Mouse (Mus musculus) CH12.LX (cell line): ENCODE data around the gene Gm21981. TPM values are rescaled to one million over a fixed set of nuclear protein-coding genes. Genes with fewer than 3 reads are reported as not detected.

ENCODE experiments used
- DNase-seq: peaks from one replicate; pipeline ENCODE4 v3.0.0-alpha.2; 2013; ENCODE audit errors: extremely low read depth
- H3K27ac ChIP-seq: 2 replicates; pipeline ENCODE4 v1.5.1; 2012; ENCODE audit warnings: low read depth, mild to moderate bottlenecking, control low read depth, moderate library complexity; ENCODE audit not compliant: insufficient read depth
- H3K27me3 ChIP-seq: replicated peaks from 2 replicates; pipeline ENCODE3; 2012; ENCODE audit warnings: inconsistent platforms
- H3K36me3 ChIP-seq, 2 experiments: replicated peaks in 1 of 2; 2 replicates each; pipeline versions ENCODE3 to v1.6.1; 2012; ENCODE audit warnings: inconsistent platforms in 1 of 2, low read length in 1 of 2, mild to moderate bottlenecking in 1 of 2, mixed read lengths in 1 of 2, moderate library complexity in 1 of 2; ENCODE audit not compliant: control insufficient read depth in 1 of 2, insufficient read depth in 1 of 2
- H3K4me1 ChIP-seq, 2 experiments: 2 replicates each; pipeline ENCODE4 v1.6.1; 2012; ENCODE audit warnings: inconsistent platforms in 1 of 2, moderate library complexity in 1 of 2; ENCODE audit not compliant: insufficient read depth in 2 of 2, control insufficient read depth in 1 of 2
- H3K4me2 ChIP-seq: 2 replicates; pipeline ENCODE4 v1.6.1; 2012; ENCODE audit warnings: low read depth, mild to moderate bottlenecking, control low read depth; ENCODE audit not compliant: poor library complexity, insufficient read depth, severe bottlenecking
- H3K4me3 ChIP-seq, 3 experiments: fragments of 150-350 bp in 1 of 3; sonication (generic) in 1 of 3; replicated peaks in 1 of 3; 2 replicates each; pipeline versions ENCODE3 to v1.5.1; 2011 to 2012; ENCODE audit warnings: low read depth in 2 of 3, low read length in 2 of 3, mild to moderate bottlenecking in 2 of 3, moderate library complexity in 2 of 3, control low read depth in 1 of 3, improper control_type of control experiment in 1 of 3, inconsistent platforms in 1 of 3, mixed read lengths in 1 of 3; ENCODE audit not compliant: poor library complexity in 1 of 3
- H3K79me2 ChIP-seq: replicated peaks from 2 replicates; pipeline ENCODE4 v1.6.1; 2012; ENCODE audit warnings: mild to moderate bottlenecking, moderate library complexity; ENCODE audit not compliant: control insufficient read depth, poor library complexity, insufficient read depth, severe bottlenecking; ENCODE audit errors: extremely low read depth
- H3K9ac ChIP-seq: 2 replicates; pipeline ENCODE4 v1.6.1; 2012; ENCODE audit warnings: low read depth, mild to moderate bottlenecking, control low read depth, moderate library complexity; ENCODE audit not compliant: insufficient read depth
- H3K9me3 ChIP-seq: replicated peaks from 2 replicates; pipeline ENCODE3; 2012; ENCODE audit warnings: low read length, inconsistent platforms, mixed read lengths
- BHLHE40 ChIP-seq: IDR thresholded peaks from 2 replicates; pipeline ENCODE4 v1.6.1; 2011; ENCODE audit warnings: mild to moderate bottlenecking, low read depth, low read length, improper control_type of control experiment
- CHD1 ChIP-seq: IDR thresholded peaks from 2 replicates; pipeline ENCODE4 v1.6.1; 2012; ENCODE audit warnings: low read depth, low read length, improper control_type of control experiment, inconsistent platforms
- CHD2 ChIP-seq: IDR thresholded peaks from 2 replicates; pipeline ENCODE4 v1.6.1; 2011; ENCODE audit warnings: low read length, improper control_type of control experiment
- GABPA ChIP-seq: IDR thresholded peaks from 2 replicates; pipeline ENCODE4 v1.6.1; 2012; ENCODE audit warnings: low read depth, low read length, improper control_type of control experiment, inconsistent platforms; ENCODE audit not compliant: insufficient replicate concordance
- KAT2A ChIP-seq: IDR thresholded peaks from 2 replicates; pipeline ENCODE4 v1.6.1; 2012; ENCODE audit warnings: low read length, improper control_type of control experiment, inconsistent platforms; ENCODE audit not compliant: insufficient replicate concordance
- MAFK ChIP-seq: IDR thresholded peaks from 2 replicates; pipeline ENCODE4 v1.6.1; 2011; ENCODE audit warnings: low read length, improper control_type of control experiment; ENCODE audit not compliant: insufficient replicate concordance
- MAX ChIP-seq: IDR thresholded peaks from 2 replicates; pipeline ENCODE4 v1.6.1; 2011; ENCODE audit warnings: low read length, improper control_type of control experiment
- MEF2A ChIP-seq: IDR thresholded peaks from 2 replicates; pipeline ENCODE4 v1.6.1; 2014; ENCODE audit warnings: low read depth, mild to moderate bottlenecking, inconsistent platforms, low read length, improper control_type of control experiment, borderline replicate concordance
- MXI1 ChIP-seq: IDR thresholded peaks from 2 replicates; pipeline ENCODE4 v1.6.1; 2011; ENCODE audit warnings: mild to moderate bottlenecking, low read depth, low read length, improper control_type of control experiment
- MYC ChIP-seq: IDR thresholded peaks from 2 replicates; pipeline ENCODE4 v1.6.1; 2011; ENCODE audit warnings: low read depth, mild to moderate bottlenecking, improper control_type of control experiment, low read length
- PAX5 ChIP-seq: IDR thresholded peaks from 2 replicates; pipeline ENCODE4 v1.6.1; 2012; ENCODE audit warnings: low read length, inconsistent platforms, mixed read lengths
- POLR2A ChIP-seq: IDR thresholded peaks from 2 replicates; pipeline ENCODE4 v1.6.1; 2011; ENCODE audit warnings: low read depth, mild to moderate bottlenecking, improper control_type of control experiment, low read length
- RAD21 ChIP-seq: IDR thresholded peaks from 2 replicates; pipeline ENCODE4 v1.6.1; 2011; ENCODE audit warnings: low read depth, mild to moderate bottlenecking, low read length, improper control_type of control experiment, moderate library complexity
- SIN3A ChIP-seq: IDR thresholded peaks from 2 replicates; pipeline ENCODE4 v1.6.1; 2012; ENCODE audit warnings: low read length, improper control_type of control experiment, inconsistent platforms
- SMC3 ChIP-seq: IDR thresholded peaks from 2 replicates; pipeline ENCODE4 v1.6.1; 2011; ENCODE audit warnings: low read depth, low read length, improper control_type of control experiment
- TBP ChIP-seq: conservative IDR thresholded peaks from 2 replicates; pipeline ENCODE4 v1.6.1; 2011; ENCODE audit warnings: low read depth, low read length, improper control_type of control experiment
- UBTF ChIP-seq: IDR thresholded peaks from 2 replicates; pipeline ENCODE4 v1.6.1; 2012; ENCODE audit warnings: low read depth, mild to moderate bottlenecking, inconsistent platforms, low read length, improper control_type of control experiment, moderate library complexity
- ZC3H11A ChIP-seq: IDR thresholded peaks from 2 replicates; pipeline ENCODE4 v1.6.1; 2012; ENCODE audit warnings: low read depth, mild to moderate bottlenecking, inconsistent platforms, low read length, improper control_type of control experiment
- ZKSCAN1 ChIP-seq: IDR thresholded peaks from 2 replicates; pipeline ENCODE4 v1.6.1; 2012; ENCODE audit warnings: low read depth, inconsistent platforms, low read length, improper control_type of control experiment, borderline replicate concordance
- ZNF384 ChIP-seq: IDR thresholded peaks from 2 replicates; pipeline ENCODE4 v1.6.1; 2012; ENCODE audit warnings: low read depth, low read length, improper control_type of control experiment, inconsistent platforms
- dilution Hi-C: fragments of 300-500 bp; cut with MboI; formaldehyde crosslinking; loops from 2 replicates; pipeline ENCODE4 v1.14.3; 2020; ENCODE audit warnings: low sequenced_read_pairs; ENCODE audit not compliant: extremely low pct_unique_long_range_greater_than_20kb, extremely low pct_ligation_motif_present
- in situ Hi-C: fragments of 300-500 bp; cut with MboI; formaldehyde crosslinking; loops from 3 replicates; pipeline ENCODE4 v1.14.3; 2019; ENCODE audit warnings: low sequenced_read_pairs, low pct_ligation_motif_present, low pct_unique_long_range_greater_than_20kb, mixed read lengths
- polyA plus RNA-seq: library from polyadenylated mRNA; unstranded; fragments of >175 nt; gene quantifications from 2 replicates; pipeline ENCODE4 v1.2.1, GENCODE M21; 2012; ENCODE audit warnings: low read depth; ENCODE audit not compliant: insufficient read length
- total RNA-seq, 2 experiments: library from RNA; depleted of rRNA; stranded (reverse); fragments of 300-350 nt in 1 of 2; fragments of >200 nt in 1 of 2; gene quantifications; 2 replicates each; pipeline ENCODE4 v1.2.3; 2012 to 2014

Gene Gm21981
- total and polyA plus RNA-seq, 3 experiments = 0.11 to 0.59 TPM; not detected in 1

DNA sequence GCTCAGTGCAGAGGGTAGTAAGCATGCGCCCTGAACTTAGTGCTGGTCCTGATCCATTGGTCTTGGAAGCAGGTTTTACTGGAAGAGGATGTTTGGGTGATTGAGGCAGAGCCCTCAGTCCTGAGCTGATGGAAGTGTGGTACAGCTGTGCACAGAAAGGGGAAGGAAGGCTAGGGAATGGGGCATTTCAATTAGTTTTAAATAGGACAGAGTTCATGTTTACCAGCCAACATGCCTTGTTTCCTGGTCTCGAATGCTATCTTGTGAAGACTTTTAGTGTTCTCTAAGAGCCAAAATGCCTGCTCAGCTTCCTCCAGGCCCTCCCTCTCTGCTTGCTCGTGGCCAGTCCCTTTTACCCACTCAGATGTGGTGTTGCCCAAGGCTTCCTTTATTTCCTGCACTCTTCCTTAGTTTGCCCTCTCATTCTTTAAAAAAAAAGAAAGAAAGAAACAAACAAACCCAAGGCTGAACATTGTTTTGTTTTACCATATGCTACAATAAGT is 35.5 kb downstream of the Gm21981 start:
- Histone ChIP-seq H3K27me3 (no peaks in the 10 kb centered on the region), H3K27ac (no peak overlapping the region), H3K9me3 (no peaks in the 10 kb centered on the region), H3K36me3 (no peaks in the 10 kb centered on the region), H3K4me2 (no peak overlapping the region), H3K4me1 (peaks cover 0 to 3% of the 10 kb centered on the region in 2 experiments; a peak in 1 of 4 replicates), H3K9ac (no peak overlapping the region), H3K79me2 (no peaks in the 10 kb centered on the region), H3K4me3 (no peak overlapping the region)
- dilution Hi-C loops = no loop called here
- no peak for DNase-seq
- TF ChIP-seq PAX5 (no peak), SIN3A (no peak), MAX (no peak), GABPA (no peak), MXI1 (no peak), ZKSCAN1 (no peak), MAFK (no peak), ZNF384 (no peak), UBTF (no peak), BHLHE40 (no peak), MYC (no peak), CHD1 (no peak), ZC3H11A (no peak), SMC3 (no peak), MEF2A (no peak), POLR2A (no peak), CHD2 (no peak), KAT2A (no peak), TBP (no peak), RAD21 (no peak)
- in situ Hi-C loops = no loop called here

DNA sequence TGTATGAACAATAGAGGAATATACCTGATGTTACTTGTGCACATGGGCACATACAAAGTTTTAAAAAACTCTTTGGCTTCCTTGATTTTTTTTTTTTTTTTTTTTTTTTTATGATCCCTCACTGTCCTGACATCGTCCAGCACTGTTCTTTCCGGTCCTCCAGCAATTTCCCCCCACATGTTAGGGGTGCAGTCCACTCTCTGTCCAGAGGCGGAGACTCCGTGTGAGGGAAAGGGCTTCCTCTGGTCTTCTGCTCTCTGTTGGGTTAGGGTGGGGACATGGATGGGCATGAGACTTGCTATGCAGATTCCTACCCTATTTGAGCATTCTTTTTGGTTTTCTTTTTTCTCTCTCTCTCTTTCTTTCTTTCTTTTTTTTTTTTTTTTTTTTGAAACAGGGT is 36.4 kb downstream of the Gm21981 start:
- no peak for TF ChIP-seq POLR2A
- no peak for TF ChIP-seq MAX
- no peak for TF ChIP-seq MXI1
- TF ChIP-seq MYC = no peak
- Histone ChIP-seq H3K4me2 (no peak overlapping the region), H3K9me3 (no peaks in the 10 kb centered on the region), H3K36me3 (peaks cover 0 to 4% of the 10 kb centered on the region in 2 experiments), H3K79me2 (no peaks in the 10 kb centered on the region), H3K27me3 (no peaks in the 10 kb centered on the region), H3K4me1 (peaks cover 0 to 3% of the 10 kb centered on the region in 2 experiments; a peak in 1 of 4 replicates), H3K9ac (no peak overlapping the region), H3K4me3 (no peak overlapping the region), H3K27ac (no peak overlapping the region)
- dilution Hi-C loops (no loop called here), in situ Hi-C loops (no loop called here)
- no peak for DNase-seq
